Mouse (Mus musculus) CD4-positive, CD25-positive, alpha-beta regulatory T cell, adult 2 months (primary cell): Measurements from ENCODE around the gene Myo16.

Source experiments
- DNase-seq: peaks from one replicate; pipeline ENCODE4 v3.0.0-alpha.2; 2012; ENCODE audit warnings: low read depth, low spot score

Gene Myo16

GRCm38 (mm10) chr8:10548003-10548584, 394.4 kb downstream of the Myo16 start:
- DNase-seq, result no peak

- DNase-seq, result no peak
These were observed 395.7 kb downstream of the Myo16 start for GRCm38 (mm10) chr8:10549434-10549833.

GRCm38 (mm10) chr8:10557961-10558360, 404.2 kb downstream of the Myo16 start:
- no peak for DNase-seq

DNA sequence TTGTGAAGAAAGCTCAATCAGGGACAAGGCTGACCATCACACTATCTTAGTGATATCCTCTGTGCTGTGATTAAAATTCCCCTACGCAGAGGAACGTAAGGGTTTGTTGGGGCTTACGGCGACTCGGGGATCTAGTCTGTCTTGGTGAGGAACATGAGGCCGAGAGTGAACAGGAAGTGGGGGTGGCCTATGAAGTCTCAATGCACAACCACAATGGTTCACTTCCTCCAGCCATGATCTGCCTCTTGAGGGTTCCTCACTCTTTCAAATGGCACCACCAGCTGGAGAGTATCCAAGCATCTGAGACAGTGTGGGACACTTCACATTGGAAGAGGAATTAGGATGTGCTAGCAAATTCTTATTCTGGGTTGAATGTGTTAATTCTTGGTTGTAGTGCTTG, 405.8 kb downstream of the Myo16 start:
- no peak for DNase-seq

DNA sequence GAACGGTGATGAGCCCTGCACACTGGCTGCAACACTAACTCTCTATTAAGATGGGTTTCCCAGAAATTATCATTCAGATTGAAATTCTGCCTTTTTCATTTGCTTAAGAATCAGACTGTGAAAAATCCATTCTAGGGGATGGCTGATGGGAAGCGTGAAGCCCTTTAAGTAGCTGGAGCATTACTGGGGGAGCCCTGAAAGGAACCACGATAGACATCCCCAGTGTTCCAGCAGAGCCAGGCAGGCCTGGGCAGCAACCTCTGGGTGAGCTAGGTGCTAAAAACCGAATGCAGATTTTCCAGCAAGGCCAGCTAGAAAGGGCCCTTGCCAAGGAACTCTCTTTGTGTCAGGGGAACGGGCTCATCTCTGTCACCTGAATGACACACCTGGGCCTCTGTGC, 407.9 kb downstream of the Myo16 start:
- DNase-seq, result no peak

GRCm38 (mm10) chr8:10562046-10562445, 408.3 kb downstream of the Myo16 start:
- no peak for DNase-seq

- DNase-seq, result no peak
These were observed 408.9 kb downstream of the Myo16 start for GRCm38 (mm10) chr8:10562636-10563035.

- DNase-seq, result no peak
These were observed 411.7 kb downstream of the Myo16 start for GRCm38 (mm10) chr8:10565231-10566029.

DNA sequence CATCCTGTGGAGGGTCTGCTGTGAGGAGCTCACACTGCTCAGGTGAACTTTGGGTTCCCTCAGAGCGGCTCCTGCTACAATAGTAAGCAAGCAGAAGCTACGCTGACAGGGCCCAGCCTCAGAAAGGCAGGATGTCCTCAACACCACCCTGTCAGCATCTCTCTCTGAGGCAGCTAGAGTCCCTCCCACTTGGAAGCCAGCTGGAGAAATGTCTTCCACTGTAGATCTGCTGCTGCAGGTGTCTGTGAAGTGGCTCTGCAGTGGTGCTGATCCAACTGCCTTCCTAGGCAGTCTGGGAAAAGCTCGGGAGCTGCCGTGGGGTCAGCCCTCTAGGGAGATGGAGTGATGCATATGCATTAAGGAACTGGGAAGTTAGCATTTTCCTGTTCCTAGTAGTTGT, 414.7 kb downstream of the Myo16 start:
- no peak for DNase-seq

GRCm38 (mm10) chr8:10574096-10574495, 420.4 kb downstream of the Myo16 start:
- peak; percentile 76 for DNase-seq

DNA sequence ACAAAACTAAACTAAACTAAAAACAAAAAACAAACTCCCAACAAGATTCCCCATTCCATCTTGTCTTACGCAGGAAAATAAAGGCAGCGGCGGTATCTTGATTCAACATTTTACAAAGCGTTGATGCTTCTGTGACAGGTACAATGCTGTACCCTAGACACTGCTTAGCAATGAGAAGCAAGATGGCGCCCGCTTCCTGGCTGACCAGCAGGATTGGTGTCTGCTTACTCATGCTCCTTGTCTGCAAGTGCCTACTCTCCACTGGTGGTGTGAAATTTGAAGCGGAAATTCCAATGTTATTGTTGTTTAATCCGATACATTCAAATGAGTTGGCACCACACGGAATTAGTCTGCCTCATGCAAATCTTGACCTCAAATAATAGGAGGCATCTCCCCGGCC, 421.5 kb downstream of the Myo16 start:
- DNase-seq, result no peak

GRCm38 (mm10) chr8:10586956-10587744, 433.4 kb downstream of the Myo16 start:
- no peak for DNase-seq

GRCm38 (mm10) chr8:10589422-10589933, 435.8 kb downstream of the Myo16 start:
- no peak for DNase-seq

DNA sequence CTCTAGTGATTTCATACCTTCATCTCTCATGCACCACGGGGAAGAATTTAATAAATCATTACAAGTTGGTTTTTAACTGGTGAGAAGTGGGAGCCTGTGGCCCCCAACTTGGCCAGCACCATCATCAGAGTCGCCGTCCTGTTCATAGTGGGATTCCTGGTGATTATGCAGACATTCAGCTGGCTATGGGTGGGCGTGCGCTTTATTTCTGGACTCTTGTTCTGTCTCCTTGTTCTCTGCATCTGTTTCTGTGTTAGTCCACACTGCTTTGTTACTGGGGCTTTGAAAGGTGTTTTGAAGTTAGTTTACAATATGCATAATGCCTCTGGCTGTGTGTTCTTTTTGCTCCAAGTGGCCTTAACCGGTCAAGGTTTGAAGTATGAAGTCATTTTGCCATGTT, 439.2 kb downstream of the Myo16 start:
- no peak for DNase-seq

- no peak for DNase-seq
These were observed 442.6 kb downstream of the Myo16 start for GRCm38 (mm10) chr8:10596353-10596752.

DNA sequence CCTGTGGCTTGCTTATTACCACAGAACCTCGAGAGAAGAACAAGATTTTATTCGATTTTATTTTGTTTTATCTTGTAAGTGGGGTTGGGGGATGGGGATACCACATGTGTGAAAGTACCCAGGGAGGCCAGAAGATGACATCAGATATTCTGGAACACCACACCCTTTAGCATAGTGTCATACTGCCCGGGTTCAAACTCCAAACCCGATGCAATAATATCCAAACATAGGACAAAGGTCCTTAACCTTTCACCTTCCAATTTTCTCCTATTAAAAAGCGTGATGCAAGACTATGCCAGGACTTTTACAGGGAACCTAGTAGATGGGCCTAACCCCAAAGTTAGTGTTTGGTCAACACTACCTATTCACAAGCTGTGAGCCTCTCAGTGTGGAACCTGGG, 443.9 kb downstream of the Myo16 start:
- DNase-seq, result no peak

- DNase-seq, result no peak
These were observed 445.2 kb downstream of the Myo16 start for GRCm38 (mm10) chr8:10598889-10599288.

DNA sequence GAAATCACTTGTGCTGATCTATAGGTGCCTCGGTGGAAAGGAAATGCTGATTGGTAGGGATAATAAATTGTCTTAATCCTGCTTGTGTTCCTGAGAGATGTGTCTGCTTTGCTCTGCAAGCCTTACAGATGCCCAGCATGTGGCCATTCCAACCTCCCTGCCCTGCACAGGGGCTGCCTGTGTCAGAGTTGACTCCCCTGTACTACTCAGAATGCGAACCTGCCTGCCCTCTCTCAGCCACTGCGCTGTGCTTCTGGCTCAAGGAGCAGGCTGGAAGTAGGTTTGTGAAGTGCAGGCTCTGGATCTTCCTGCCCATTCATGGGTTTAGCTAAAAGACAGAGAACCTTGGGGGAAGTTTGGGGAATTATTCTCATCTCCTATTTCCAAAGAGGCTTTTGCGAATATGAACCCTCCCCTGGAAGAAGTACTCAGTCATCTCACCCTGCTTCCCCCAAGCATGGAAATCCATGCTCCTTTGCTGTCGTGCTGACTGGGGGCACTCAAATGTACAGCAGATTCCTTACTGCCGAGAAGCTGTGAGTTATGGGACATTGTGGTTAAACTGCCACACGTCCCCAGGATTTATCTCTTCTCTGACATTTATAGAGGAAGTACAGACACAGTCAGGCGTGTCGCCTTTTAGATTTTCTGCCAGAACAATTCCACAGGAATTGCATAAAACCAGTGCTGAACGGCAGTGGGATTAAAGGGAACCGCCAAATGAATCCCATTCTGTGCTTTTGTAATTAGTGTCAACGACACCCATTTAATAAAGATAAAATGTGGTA, 452.5 kb downstream of the Myo16 start:
- DNase-seq, result no peak

- DNase-seq, result no peak
These were observed 453.1 kb downstream of the Myo16 start for GRCm38 (mm10) chr8:10606816-10607209.

GRCm38 (mm10) chr8:10611636-10612035, 457.9 kb downstream of the Myo16 start:
- DNase-seq, result no peak

DNA sequence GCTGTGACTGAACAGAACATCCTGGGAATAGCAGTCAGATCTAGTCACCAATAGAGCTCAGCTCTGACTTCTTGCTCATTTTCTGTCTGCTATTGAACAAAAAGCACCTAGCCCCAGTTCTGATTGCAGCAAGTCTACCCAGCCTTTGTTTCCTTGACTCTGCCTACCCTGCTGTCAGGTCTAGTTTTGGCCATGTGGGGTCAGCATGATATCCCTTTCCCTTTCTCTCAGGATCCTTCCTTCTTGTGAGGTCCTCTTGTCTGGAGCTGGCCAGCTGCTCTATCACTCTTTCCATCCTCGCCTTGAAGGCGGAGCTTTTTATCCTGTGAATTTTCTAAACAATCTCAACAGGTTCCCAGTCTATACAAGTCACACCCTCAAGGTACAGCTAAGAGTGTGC, 459.7 kb downstream of the Myo16 start:
- no peak for DNase-seq

DNA sequence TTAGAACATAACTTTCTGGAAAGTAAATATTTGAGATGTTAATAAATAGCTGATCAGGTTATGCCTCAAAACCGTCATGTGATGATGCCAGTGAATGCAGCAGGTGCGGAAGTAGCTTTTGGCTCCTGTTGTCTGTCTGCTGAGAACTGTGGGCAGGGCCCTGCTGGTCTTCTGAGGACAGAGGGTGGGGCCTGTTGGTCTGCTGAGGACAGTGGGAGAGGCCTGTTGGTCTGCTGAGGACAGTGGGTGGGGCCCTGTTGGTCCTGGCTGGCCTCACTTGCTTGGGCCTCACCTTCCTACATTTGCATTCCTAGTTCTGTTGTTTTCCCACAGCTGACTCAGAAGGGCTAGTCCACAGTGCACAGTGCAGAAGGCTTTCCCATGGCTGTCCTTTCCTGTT, 466.0 kb downstream of the Myo16 start:
- DNase-seq, result no peak
